Mouse (Mus musculus) intestine, postnatal 0 days (tissue): ENCODE results near the gene Lbhd2. TPM values are rescaled to one million over a fixed set of nuclear protein-coding genes. Genes with fewer than 3 reads are reported as not detected.

Source experiments
- ATAC-seq: fragments of 200-750 bp; cut with Nextera tagmentation; 2 replicates; pipeline ENCODE4 v1.8.0; 2017; ENCODE audit warnings: mild to moderate bottlenecking, moderate TSS enrichment, moderate library complexity
- H3K27ac ChIP-seq: fragments of 300-500 bp; sonication (generic); 2 replicates; pipeline ENCODE4 v1.5.1; 2014; ENCODE audit warnings: mild to moderate bottlenecking, low read depth, low read length, moderate library complexity
- H3K27me3 ChIP-seq: fragments of 300-500 bp; sonication (generic); replicated peaks from 2 replicates; pipeline ENCODE4 v1.6.1; 2014; ENCODE audit warnings: low read length, mixed read lengths; ENCODE audit not compliant: control insufficient read depth, insufficient read depth
- H3K36me3 ChIP-seq: fragments of 300-500 bp; sonication (generic); 2 replicates; pipeline ENCODE4 v1.6.1; 2014; ENCODE audit warnings: mild to moderate bottlenecking, moderate library complexity; ENCODE audit not compliant: control insufficient read depth, insufficient read depth
- H3K4me1 ChIP-seq: fragments of 300-500 bp; sonication (generic); replicated peaks from 2 replicates; pipeline ENCODE4 v1.6.1; 2014; ENCODE audit warnings: antibody characterized with exemption, low read length, mixed read lengths; ENCODE audit not compliant: control insufficient read depth, insufficient read depth
- H3K4me2 ChIP-seq: fragments of 300-500 bp; sonication (generic); replicated peaks from 2 replicates; pipeline ENCODE4 v1.6.1; 2014; ENCODE audit warnings: low read depth, mild to moderate bottlenecking, moderate library complexity
- H3K4me3 ChIP-seq: fragments of 300-500 bp; sonication (generic); 2 replicates; pipeline ENCODE4 v1.5.1; 2014; ENCODE audit warnings: low read depth, low read length
- H3K9ac ChIP-seq: fragments of 300-500 bp; sonication (generic); 2 replicates; pipeline ENCODE4 v1.6.1; 2014; ENCODE audit warnings: mild to moderate bottlenecking, low read depth, low read length
- H3K9me3 ChIP-seq: fragments of 300-500 bp; sonication (generic); 2 replicates; pipeline ENCODE4 v1.6.1; 2016; ENCODE audit warnings: mixed run types; ENCODE audit not compliant: control insufficient read depth
- CTCF ChIP-seq: sonication (generic); IDR thresholded peaks from 2 replicates; pipeline ENCODE4 v1.5.1; 2016; ENCODE audit warnings: low read depth, mild to moderate bottlenecking, control low read depth, antibody characterized with exemption, moderate library complexity
- WGBS: fragments of 180-500 bp; shearing (Covaris S2); extraction: QIAGEN DNeasy Blood & Tissue Kit; methylation state at CpG from one replicate; pipeline ENCODE4 v1.1.7; 2014; 5-methylcytosine and 5-hydroxymethylcytosine counted together
- polyA plus RNA-seq: library from polyadenylated mRNA; unstranded; fragments of >200 nt; fragmentation: Nextera tagmentation; extraction: Ambion mirVana; gene quantifications from 2 replicates; pipeline ENCODE4 v1.2.1, GENCODE M21; 2015

The Lbhd2 gene
- polyA plus RNA-seq, 1 experiment from 2014 or later = 2.8 TPM

GRCm38 (mm10) chr12:111443921-111444831, 37.6 kb downstream of the Lbhd2 start:
- H3K27ac ChIP-seq = no peak overlapping the region

GRCm38 (mm10) chr12:111445161-111445889, 38.7 kb downstream of the Lbhd2 start:
- 8% methylated on average over 51 of the region's 52 CpGs for WGBS
- Histone ChIP-seq H3K4me1 (peaks cover 6% of the 10 kb centered on the region; the same call in 1 of the 2 replicates), H3K27me3 (peaks cover 85% of the 10 kb centered on the region)

More at GRCm38 (mm10) chr12:111443921-111444831, 37.6 kb downstream of the Lbhd2 start:
- Histone ChIP-seq H3K9ac (no peak overlapping the region), H3K4me2 (no peak overlapping the region), H3K36me3 (no peaks in the 10 kb centered on the region), H3K27me3 (peaks cover 79% of the 10 kb centered on the region), H3K4me1 (peaks cover 10% of the 10 kb centered on the region), H3K9me3 (no peaks in the 10 kb centered on the region), H3K4me3 (no peak overlapping the region)
- ATAC-seq = no peak
- 48% methylated on average over 10 of the region's 10 CpGs for WGBS
- no peak for TF ChIP-seq CTCF

GRCm38 (mm10) chr12:111445890-111446613, 39.4 kb downstream of the Lbhd2 start:
- Histone ChIP-seq H3K4me2 (0 out of 2 replicates have a peak overlapping the region, but pooled peaks have one; percentile 21), H3K9ac (no peak overlapping the region), H3K9me3 (no peaks in the 10 kb centered on the region), H3K27ac (no peak overlapping the region), H3K36me3 (no peaks in the 10 kb centered on the region), H3K4me1 (peaks cover 6% of the 10 kb centered on the region; the same call in 1 of the 2 replicates), H3K4me3 (peak overlapping the region; percentile 9), H3K27me3 (peaks cover 85% of the 10 kb centered on the region)
- WGBS = 14% methylated on average over 27 of the region's 27 CpGs
- ATAC-seq = no peak
- TF ChIP-seq CTCF = no peak

More at GRCm38 (mm10) chr12:111445161-111445889, 38.7 kb downstream of the Lbhd2 start:
- no peak overlapping the region for H3K9ac ChIP-seq
- peak overlapping the region; percentile 21; the same call in 1 of the 2 replicates for H3K4me2 ChIP-seq
- TF ChIP-seq CTCF = no peak
- H3K36me3 ChIP-seq = no peaks in the 10 kb centered on the region
- no peak for ATAC-seq
- H3K4me3 ChIP-seq = peak overlapping the region; percentile 9
- H3K9me3 ChIP-seq = no peaks in the 10 kb centered on the region
- H3K27ac ChIP-seq = no peak overlapping the region

- Histone ChIP-seq H3K4me1 (peaks cover 6% of the 10 kb centered on the region; the same call in 1 of the 2 replicates), H3K4me3 (no peak overlapping the region), H3K27ac (no peak overlapping the region), H3K4me2 (no peak overlapping the region), H3K9me3 (no peaks in the 10 kb centered on the region), H3K27me3 (peaks cover 86% of the 10 kb centered on the region), H3K36me3 (no peaks in the 10 kb centered on the region; the same call in 1 of the 2 replicates), H3K9ac (no peak overlapping the region)
- 38% methylated on average over 5 of the region's 5 CpGs for WGBS
- no peak for TF ChIP-seq CTCF
- no peak for ATAC-seq
These were observed 40.1 kb downstream of the Lbhd2 start for GRCm38 (mm10) chr12:111446745-111447144.

- Histone ChIP-seq H3K4me3 (no peak overlapping the region), H3K9ac (no peak overlapping the region), H3K4me2 (no peak overlapping the region), H3K9me3 (no peaks in the 10 kb centered on the region), H3K27me3 (peaks cover 83% of the 10 kb centered on the region), H3K4me1 (peaks cover 3% of the 10 kb centered on the region; the same call in 1 of the 2 replicates), H3K36me3 (no peaks in the 10 kb centered on the region; the same call in 1 of the 2 replicates), H3K27ac (no peak overlapping the region)
- WGBS = 49% methylated on average over 9 of the region's 9 CpGs
- no peak for TF ChIP-seq CTCF
- no peak for ATAC-seq
These were observed 40.7 kb downstream of the Lbhd2 start for GRCm38 (mm10) chr12:111447350-111447749.
